Mouse (Mus musculus) CH12.LX (cell line): ENCODE data around the gene Hist1h3i. TPM values are rescaled to one million over a fixed set of nuclear protein-coding genes. Genes with fewer than 3 reads are reported as not detected.

Experiments
- DNase-seq: peaks from one replicate; pipeline ENCODE4 v3.0.0-alpha.2; 2013; ENCODE audit errors: extremely low read depth
- H3K27ac ChIP-seq: 2 replicates; pipeline ENCODE4 v1.5.1; 2012; ENCODE audit warnings: low read depth, mild to moderate bottlenecking, control low read depth, moderate library complexity; ENCODE audit not compliant: insufficient read depth
- H3K27me3 ChIP-seq: replicated peaks from 2 replicates; pipeline ENCODE3; 2012; ENCODE audit warnings: inconsistent platforms
- H3K36me3 ChIP-seq, 2 experiments: replicated peaks in 1 of 2; 2 replicates each; pipeline versions ENCODE3 to v1.6.1; 2012; ENCODE audit warnings: inconsistent platforms in 1 of 2, low read length in 1 of 2, mild to moderate bottlenecking in 1 of 2, mixed read lengths in 1 of 2, moderate library complexity in 1 of 2; ENCODE audit not compliant: control insufficient read depth in 1 of 2, insufficient read depth in 1 of 2
- H3K4me1 ChIP-seq, 2 experiments: 2 replicates each; pipeline ENCODE4 v1.6.1; 2012; ENCODE audit warnings: inconsistent platforms in 1 of 2, moderate library complexity in 1 of 2; ENCODE audit not compliant: insufficient read depth in 2 of 2, control insufficient read depth in 1 of 2
- H3K4me2 ChIP-seq: 2 replicates; pipeline ENCODE4 v1.6.1; 2012; ENCODE audit warnings: low read depth, mild to moderate bottlenecking, control low read depth; ENCODE audit not compliant: poor library complexity, insufficient read depth, severe bottlenecking
- H3K4me3 ChIP-seq, 3 experiments: fragments of 150-350 bp in 1 of 3; sonication (generic) in 1 of 3; replicated peaks in 1 of 3; 2 replicates each; pipeline versions ENCODE3 to v1.5.1; 2011 to 2012; ENCODE audit warnings: low read depth in 2 of 3, low read length in 2 of 3, mild to moderate bottlenecking in 2 of 3, moderate library complexity in 2 of 3, control low read depth in 1 of 3, improper control_type of control experiment in 1 of 3, inconsistent platforms in 1 of 3, mixed read lengths in 1 of 3; ENCODE audit not compliant: poor library complexity in 1 of 3
- H3K79me2 ChIP-seq: replicated peaks from 2 replicates; pipeline ENCODE4 v1.6.1; 2012; ENCODE audit warnings: mild to moderate bottlenecking, moderate library complexity; ENCODE audit not compliant: control insufficient read depth, poor library complexity, insufficient read depth, severe bottlenecking; ENCODE audit errors: extremely low read depth
- H3K9ac ChIP-seq: 2 replicates; pipeline ENCODE4 v1.6.1; 2012; ENCODE audit warnings: low read depth, mild to moderate bottlenecking, control low read depth, moderate library complexity; ENCODE audit not compliant: insufficient read depth
- H3K9me3 ChIP-seq: replicated peaks from 2 replicates; pipeline ENCODE3; 2012; ENCODE audit warnings: low read length, inconsistent platforms, mixed read lengths
- BHLHE40 ChIP-seq: IDR thresholded peaks from 2 replicates; pipeline ENCODE4 v1.6.1; 2011; ENCODE audit warnings: mild to moderate bottlenecking, low read depth, low read length, improper control_type of control experiment
- CHD2 ChIP-seq: IDR thresholded peaks from 2 replicates; pipeline ENCODE4 v1.6.1; 2011; ENCODE audit warnings: low read length, improper control_type of control experiment
- CTCF ChIP-seq, 2 experiments: IDR thresholded peaks in 1 of 2; conservative IDR thresholded peaks in 1 of 2; 2 replicates each; pipeline ENCODE4 v1.5.1; 2011 to 2012; ENCODE audit warnings: low read depth in 2 of 2, low read length in 2 of 2, improper control_type of control experiment in 1 of 2, inconsistent platforms in 1 of 2, mild to moderate bottlenecking in 1 of 2, moderate library complexity in 1 of 2
- E2F4 ChIP-seq: IDR thresholded peaks from 2 replicates; pipeline ENCODE4 v1.6.1; 2011; ENCODE audit warnings: low read depth, low read length, improper control_type of control experiment; ENCODE audit not compliant: insufficient replicate concordance
- ELF1 ChIP-seq: IDR thresholded peaks from 2 replicates; pipeline ENCODE4 v1.6.1; 2014; ENCODE audit warnings: low read depth, mild to moderate bottlenecking, inconsistent platforms, low read length, improper control_type of control experiment
- EP300 ChIP-seq: IDR thresholded peaks from 2 replicates; pipeline ENCODE4 v1.6.1; 2011; ENCODE audit warnings: low read length, improper control_type of control experiment
- GABPA ChIP-seq: IDR thresholded peaks from 2 replicates; pipeline ENCODE4 v1.6.1; 2012; ENCODE audit warnings: low read depth, low read length, improper control_type of control experiment, inconsistent platforms; ENCODE audit not compliant: insufficient replicate concordance
- HCFC1 ChIP-seq: IDR thresholded peaks from 2 replicates; pipeline ENCODE4 v1.6.1; 2012; ENCODE audit warnings: low read depth, mild to moderate bottlenecking, inconsistent platforms, low read length, improper control_type of control experiment
- JUND ChIP-seq: conservative IDR thresholded peaks from 2 replicates; pipeline ENCODE4 v1.6.1; 2011; ENCODE audit warnings: low read depth, low read length, improper control_type of control experiment
- KAT2A ChIP-seq: IDR thresholded peaks from 2 replicates; pipeline ENCODE4 v1.6.1; 2012; ENCODE audit warnings: low read length, improper control_type of control experiment, inconsistent platforms; ENCODE audit not compliant: insufficient replicate concordance
- MAFK ChIP-seq: IDR thresholded peaks from 2 replicates; pipeline ENCODE4 v1.6.1; 2011; ENCODE audit warnings: low read length, improper control_type of control experiment; ENCODE audit not compliant: insufficient replicate concordance
- MAX ChIP-seq: IDR thresholded peaks from 2 replicates; pipeline ENCODE4 v1.6.1; 2011; ENCODE audit warnings: low read length, improper control_type of control experiment
- MAZ ChIP-seq: IDR thresholded peaks from 2 replicates; pipeline ENCODE4 v1.6.1; 2012; ENCODE audit warnings: low read depth, mild to moderate bottlenecking, inconsistent platforms, low read length, improper control_type of control experiment, moderate library complexity
- MEF2A ChIP-seq: IDR thresholded peaks from 2 replicates; pipeline ENCODE4 v1.6.1; 2014; ENCODE audit warnings: low read depth, mild to moderate bottlenecking, inconsistent platforms, low read length, improper control_type of control experiment, borderline replicate concordance
- MXI1 ChIP-seq: IDR thresholded peaks from 2 replicates; pipeline ENCODE4 v1.6.1; 2011; ENCODE audit warnings: mild to moderate bottlenecking, low read depth, low read length, improper control_type of control experiment
- NRF1 ChIP-seq: IDR thresholded peaks from 2 replicates; pipeline ENCODE4 v1.6.1; 2014; ENCODE audit warnings: low read depth, mild to moderate bottlenecking, inconsistent platforms, low read length, improper control_type of control experiment, moderate library complexity
- PAX5 ChIP-seq: IDR thresholded peaks from 2 replicates; pipeline ENCODE4 v1.6.1; 2012; ENCODE audit warnings: low read length, inconsistent platforms, mixed read lengths
- POLR2A ChIP-seq: IDR thresholded peaks from 2 replicates; pipeline ENCODE4 v1.6.1; 2011; ENCODE audit warnings: low read depth, mild to moderate bottlenecking, improper control_type of control experiment, low read length
- POLR2AphosphoS2 ChIP-seq: IDR thresholded peaks from 2 replicates; pipeline ENCODE4 v1.6.1; 2011; ENCODE audit warnings: low read depth, low read length, improper control_type of control experiment
- RAD21 ChIP-seq: IDR thresholded peaks from 2 replicates; pipeline ENCODE4 v1.6.1; 2011; ENCODE audit warnings: low read depth, mild to moderate bottlenecking, low read length, improper control_type of control experiment, moderate library complexity
- RCOR1 ChIP-seq: conservative IDR thresholded peaks from 2 replicates; pipeline ENCODE4 v1.6.1; 2012; ENCODE audit warnings: low read depth, mild to moderate bottlenecking, inconsistent platforms, low read length, improper control_type of control experiment
- SIN3A ChIP-seq: IDR thresholded peaks from 2 replicates; pipeline ENCODE4 v1.6.1; 2012; ENCODE audit warnings: low read length, improper control_type of control experiment, inconsistent platforms
- SMC3 ChIP-seq: IDR thresholded peaks from 2 replicates; pipeline ENCODE4 v1.6.1; 2011; ENCODE audit warnings: low read depth, low read length, improper control_type of control experiment
- TBP ChIP-seq: conservative IDR thresholded peaks from 2 replicates; pipeline ENCODE4 v1.6.1; 2011; ENCODE audit warnings: low read depth, low read length, improper control_type of control experiment
- TCF12 ChIP-seq: IDR thresholded peaks from 2 replicates; pipeline ENCODE4 v1.6.1; 2014; ENCODE audit warnings: low read depth, mild to moderate bottlenecking, inconsistent platforms, low read length, improper control_type of control experiment
- UBTF ChIP-seq: IDR thresholded peaks from 2 replicates; pipeline ENCODE4 v1.6.1; 2012; ENCODE audit warnings: low read depth, mild to moderate bottlenecking, inconsistent platforms, low read length, improper control_type of control experiment, moderate library complexity
- USF1 ChIP-seq: IDR thresholded peaks from 2 replicates; pipeline ENCODE4 v1.6.1; 2014; ENCODE audit warnings: low read depth, mild to moderate bottlenecking, inconsistent platforms, low read length, improper control_type of control experiment
- USF2 ChIP-seq: conservative IDR thresholded peaks from 2 replicates; pipeline ENCODE4 v1.6.1; 2011; ENCODE audit warnings: low read depth, low read length, improper control_type of control experiment
- ZC3H11A ChIP-seq: IDR thresholded peaks from 2 replicates; pipeline ENCODE4 v1.6.1; 2012; ENCODE audit warnings: low read depth, mild to moderate bottlenecking, inconsistent platforms, low read length, improper control_type of control experiment
- ZKSCAN1 ChIP-seq: IDR thresholded peaks from 2 replicates; pipeline ENCODE4 v1.6.1; 2012; ENCODE audit warnings: low read depth, inconsistent platforms, low read length, improper control_type of control experiment, borderline replicate concordance
- ZMIZ1 ChIP-seq: IDR thresholded peaks from 2 replicates; pipeline ENCODE4 v1.6.1; 2012; ENCODE audit warnings: low read depth, mild to moderate bottlenecking, inconsistent platforms, low read length, improper control_type of control experiment
- ZNF384 ChIP-seq: IDR thresholded peaks from 2 replicates; pipeline ENCODE4 v1.6.1; 2012; ENCODE audit warnings: low read depth, low read length, improper control_type of control experiment, inconsistent platforms
- dilution Hi-C: fragments of 300-500 bp; cut with MboI; formaldehyde crosslinking; loops from 2 replicates; pipeline ENCODE4 v1.14.3; 2020; ENCODE audit warnings: low sequenced_read_pairs; ENCODE audit not compliant: extremely low pct_unique_long_range_greater_than_20kb, extremely low pct_ligation_motif_present
- in situ Hi-C: fragments of 300-500 bp; cut with MboI; formaldehyde crosslinking; loops from 3 replicates; pipeline ENCODE4 v1.14.3; 2019; ENCODE audit warnings: low sequenced_read_pairs, low pct_ligation_motif_present, low pct_unique_long_range_greater_than_20kb, mixed read lengths
- polyA plus RNA-seq: library from polyadenylated mRNA; unstranded; fragments of >175 nt; gene quantifications from 2 replicates; pipeline ENCODE4 v1.2.1, GENCODE M21; 2012; ENCODE audit warnings: low read depth; ENCODE audit not compliant: insufficient read length
- total RNA-seq, 2 experiments: library from RNA; depleted of rRNA; stranded (reverse); fragments of 300-350 nt in 1 of 2; fragments of >200 nt in 1 of 2; gene quantifications; 2 replicates each; pipeline ENCODE4 v1.2.3; 2012 to 2014

Gene Hist1h3i
- total and polyA plus RNA-seq, 3 experiments = 14.3 to 797 (median 21.2) TPM

DNA sequence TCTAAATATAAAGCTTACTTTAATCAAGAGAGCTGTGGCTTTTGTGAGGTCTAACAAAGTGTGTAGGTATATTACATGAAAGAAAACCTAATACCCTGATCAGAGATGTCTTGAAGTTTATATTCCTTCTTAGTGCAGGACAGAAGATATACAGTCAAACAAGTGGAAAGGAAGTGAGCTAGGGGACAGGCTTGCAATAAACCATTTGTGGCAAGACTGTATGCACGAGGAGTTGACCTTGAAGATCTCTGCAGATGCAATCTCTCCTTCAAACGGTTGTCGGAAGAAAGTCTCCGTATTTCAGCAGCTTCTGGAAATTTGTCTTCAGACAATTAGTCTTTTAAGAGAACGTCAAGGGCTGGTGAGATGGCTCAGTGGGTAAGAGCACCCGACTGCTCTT is 6.8 kb upstream of the Hist1h3i start:
- Histone ChIP-seq H3K4me1 (peaks cover 0 to 21% of the 10 kb centered on the region in 2 experiments; a peak in 2 of 4 replicates), H3K4me3 (no peak overlapping the region), H3K79me2 (no peaks in the 10 kb centered on the region)
- in situ Hi-C loops (no loop called here), dilution Hi-C loops (no loop called here)
- TF ChIP-seq MXI1 (no peak), BHLHE40 (no peak), POLR2A (no peak), GABPA (no peak), USF1 (no peak), RAD21 (no peak), SIN3A (no peak), KAT2A (no peak), SMC3 (no peak), EP300 (no peak)
- TF ChIP-seq, all 38 proteins: peak for 0
- Histone ChIP-seq H3K9me3 (no peaks in the 10 kb centered on the region), H3K9ac (no peak overlapping the region), H3K36me3 (no peaks in the 10 kb centered on the region), H3K27ac (no peak overlapping the region), H3K27me3 (no peaks in the 10 kb centered on the region), H3K4me2 (no peak overlapping the region)
- no peak for DNase-seq

DNA sequence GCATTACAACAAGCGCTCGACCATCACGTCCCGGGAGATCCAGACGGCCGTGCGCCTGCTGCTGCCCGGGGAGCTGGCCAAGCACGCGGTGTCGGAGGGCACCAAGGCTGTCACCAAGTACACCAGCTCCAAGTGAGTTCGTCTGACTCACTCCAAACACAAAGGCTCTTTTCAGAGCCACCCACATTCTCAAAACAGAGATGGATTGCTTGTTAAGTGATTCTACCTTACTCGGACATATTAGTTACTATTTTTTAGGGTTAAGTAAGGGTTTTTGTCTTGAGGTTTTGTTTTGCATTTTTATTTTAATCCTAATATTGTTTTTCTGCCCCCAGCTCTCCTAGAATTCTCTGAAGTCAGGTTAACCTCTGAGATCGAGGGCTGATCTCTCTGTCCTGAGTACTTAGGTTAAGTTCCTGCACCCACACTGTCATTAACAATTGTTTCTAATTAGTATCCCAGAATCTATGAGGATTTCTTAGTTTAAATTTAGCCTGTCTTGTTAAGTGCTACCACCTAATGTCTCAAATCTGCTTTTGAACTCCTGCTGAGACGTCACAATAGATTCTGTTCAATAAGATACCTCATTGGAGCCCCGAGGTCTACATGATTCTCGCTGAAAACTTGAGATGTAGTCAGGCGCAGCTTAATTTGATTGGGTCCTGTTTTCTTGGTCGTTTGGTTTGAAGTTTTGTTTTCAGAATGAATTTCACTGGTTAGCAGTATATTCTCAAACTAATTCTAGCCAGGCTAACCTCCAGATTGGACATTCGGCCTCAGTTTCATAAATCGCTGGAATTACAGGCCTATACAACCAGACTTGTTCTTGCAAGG is 4.8 kb upstream of the Hist1h3i start:
- in situ Hi-C loops = no loop called here
- TF ChIP-seq SIN3A (no peak), MAFK (no peak), PAX5 (no peak), TBP (no peak), NRF1 (peak; percentile 7; the same call in 1 of the 2 replicates), MEF2A (no peak), ZMIZ1 (peak; percentile 42; the same call in 1 of the 2 replicates), HCFC1 (no peak), POLR2AphosphoS2 (no peak), CHD2 (no peak), USF2 (no peak), ELF1 (no peak), ZKSCAN1 (no peak), TCF12 (no peak), GABPA (no peak), MAZ (no peak), JUND (no peak; the same call in 1 of the 2 replicates), USF1 (no peak), BHLHE40 (no peak), UBTF (peak; percentile 79; the same call in 1 of the 2 replicates), ZC3H11A (no peak), RCOR1 (no peak), E2F4 (no peak), EP300 (no peak), ZNF384 (no peak), MAX (peak; percentile 7; the same call in 1 of the 2 replicates), CTCF (conservative IDR thresholded peaks at IDR 0.05 in 1 of 2, IDR thresholded peaks at IDR 0.05 in 1 of 2; ENCODE audit: low read depth in 2 of 2, low read length in 2 of 2) (no peak)

More for the DNA sequence above, 4.8 kb upstream of the Hist1h3i start:
- H3K4me2 ChIP-seq = peak overlapping the region; percentile 88
- no peaks in the 10 kb centered on the region for H3K27me3 ChIP-seq
- H3K27ac ChIP-seq = peak overlapping the region; percentile 91
- H3K4me1 ChIP-seq = peaks cover 0 to 33% of the 10 kb centered on the region in 2 experiments; a peak in 3 of 4 replicates
- H3K36me3 ChIP-seq = no peaks in the 10 kb centered on the region
- H3K79me2 ChIP-seq = no peaks in the 10 kb centered on the region
- dilution Hi-C loops = no loop called here
- no peaks in the 10 kb centered on the region for H3K9me3 ChIP-seq
- peak overlapping the region in 1 of 3 experiments; percentile 13 for H3K4me3 ChIP-seq
- peak overlapping the region; percentile 69 for H3K9ac ChIP-seq
- peak; percentile 74 for DNase-seq
